Mouse (Mus musculus): ENCODE results near the gene Wnt2b.

DNA sequence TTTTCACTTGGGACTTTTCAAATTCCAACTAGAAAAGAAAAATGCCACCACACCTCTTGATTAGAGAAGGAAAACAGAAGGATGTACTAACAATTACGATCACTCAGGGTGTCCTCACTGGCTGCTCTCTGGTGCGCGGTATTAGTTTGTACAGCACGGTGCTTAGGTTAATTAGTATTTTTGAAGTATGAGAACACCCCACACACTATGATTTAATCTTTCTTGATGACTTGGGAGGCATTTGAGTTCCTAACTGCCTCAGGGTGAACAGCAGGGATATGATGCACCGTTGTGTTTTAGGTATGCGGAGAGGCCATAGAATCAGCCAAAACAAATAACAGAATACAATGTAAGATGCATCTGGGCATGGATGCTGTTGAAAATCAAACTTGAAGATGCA is 44.4 kb upstream of the Wnt2b start:
- TF ChIP-seq EP300 (IDR thresholded peaks at IDR 0.05; ENCODE audit: low read depth), result no peak
- no peak for TF ChIP-seq CTCF (IDR thresholded peaks at IDR 0.05; ENCODE audit: low read depth)

All from liver, embryonic 14.5 days (tissue).